In the genomic region with DNA sequence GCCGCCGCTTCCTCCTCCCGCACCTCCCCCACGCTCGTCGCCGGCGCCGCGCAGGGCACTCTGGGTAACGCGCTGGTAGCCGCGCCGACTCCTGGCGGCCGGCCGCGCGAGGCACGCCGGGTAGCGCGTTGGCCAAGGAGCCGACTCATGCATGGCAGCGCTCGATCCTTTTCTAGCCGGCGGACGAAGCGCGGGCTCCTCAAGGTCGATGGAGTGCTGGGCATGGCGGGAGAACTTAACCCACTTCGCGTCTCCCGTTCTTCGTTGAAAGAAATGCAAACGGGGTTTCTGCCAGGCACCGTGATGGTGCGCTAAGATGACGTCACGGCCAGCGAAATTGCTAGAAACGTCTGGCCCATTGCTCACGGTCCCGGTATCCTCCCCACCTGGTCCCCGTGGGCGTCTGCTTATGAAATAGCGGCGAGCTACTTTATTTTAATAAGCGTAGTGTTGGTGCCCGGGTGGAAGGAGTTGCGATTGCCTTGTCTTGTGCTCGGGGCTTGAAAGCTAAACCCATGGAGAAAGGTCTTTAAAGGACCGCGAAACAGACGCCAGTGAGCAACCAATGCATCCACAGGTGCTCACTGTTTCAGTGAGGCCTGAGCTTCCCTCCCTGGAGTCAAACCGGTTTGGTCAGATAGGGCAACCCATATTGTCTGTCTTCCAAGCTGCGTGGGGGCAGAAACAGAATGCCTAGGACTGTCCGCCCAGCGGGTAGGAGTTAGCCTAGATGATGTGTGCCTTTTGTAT, we compare ENCODE assay signal across 7 mouse cellular contexts. TPM values are rescaled to one million over a fixed set of nuclear protein-coding genes. Genes with fewer than 3 reads are reported as not detected.
A peak's percentile ranks its signal among the peaks of the same experiment; 100 is the strongest.
DNase-seq lines count a peak whose midpoint lies in the region; ATAC-seq lines count a peak whose summit lies in the region.

Gene Ubqln1, minus strand, starts transcription at position 62 of the 750 bp plus-strand sequence.

- no peaks in the 10 kb centered on the region for H3K9me3 ChIP-seq in intestine, embryonic 15.5 days
- H3K9me3 ChIP-seq in midbrain, embryonic 10.5 days (replicated peaks) = no peaks in the 10 kb centered on the region

- WGBS in intestine, embryonic 15.5 days = 2% methylated on average over 60 of the region's 62 CpGs
- 3% methylated on average over 62 of the region's 62 CpGs for whole genome bisulfite sequencing in midbrain, embryonic 10.5 days

- ATAC-seq in intestine, embryonic 15.5 days = peak; percentile 93

- H3K36me3 ChIP-seq in intestine, embryonic 15.5 days = no peaks in the 10 kb centered on the region
- peaks cover 3% of the 10 kb centered on the region; the same call in 1 of the 2 replicates for H3K36me3 ChIP-seq in midbrain, embryonic 10.5 days

- H3K27ac ChIP-seq in intestine, embryonic 15.5 days = peak within 1 kb of the TSS; percentile 93
- peak within 1 kb of the TSS; percentile 97 for H3K27ac ChIP-seq in midbrain, embryonic 10.5 days (replicated peaks)

- H3K4me1 ChIP-seq in intestine, embryonic 15.5 days (replicated peaks) = peaks cover 21% of the 10 kb centered on the region
- peaks cover 40% of the 10 kb centered on the region for H3K4me1 ChIP-seq in midbrain, embryonic 10.5 days

- H3K4me2 ChIP-seq in intestine, embryonic 15.5 days (replicated peaks) = peak within 1 kb of the TSS; percentile 73

- H3K27me3 ChIP-seq in intestine, embryonic 15.5 days (replicated peaks) = no peaks in the 10 kb centered on the region
- H3K27me3 ChIP-seq in midbrain, embryonic 10.5 days (ENCODE audit: low read depth, poor library complexity, severe bottlenecking) = peaks cover 6% of the 10 kb centered on the region; the same call in 1 of the 2 replicates

- peak within 1 kb of the TSS; percentile 100 for H3K4me3 ChIP-seq in intestine, embryonic 15.5 days (replicated peaks)
- peak within 1 kb of the TSS; percentile 99 for H3K4me3 ChIP-seq in midbrain, embryonic 10.5 days

- H3K9ac ChIP-seq in intestine, embryonic 15.5 days = peak within 1 kb of the TSS; percentile 98

- DNase-seq in adrenal gland, adult 2 months = peak; percentile 94
- peak; percentile 75 for DNase-seq in embryo, embryonic 11.5 days (ENCODE audit: low read depth, low spot score)
- DNase-seq in gastrocnemius, postnatal 36 days = peak; percentile 78 to 86
- peak; percentile 93 to 95 for DNase-seq in left cerebral cortex, postnatal 25 days (ENCODE audit: low spot score in 2 of 2)
- DNase-seq in midbrain, embryonic 10.5 days (ENCODE audit: low spot score) = peak; percentile 89
- peak; percentile 87 for DNase-seq in right cerebral cortex, postnatal 4 days

- intact Hi-C loops in gastrocnemius, postnatal 36 days (cut with DNase I) = loop anchor here (2.0 kb wide), 1 partner anchor 29 kb away; no protein-coding TSS in a partner anchor
- intact Hi-C loops in left cerebral cortex, postnatal 25 days (cut with DNase I) = no loop called here

RNA-seq across cellular contexts. Expression of gene Ubqln1, which starts in this region (rescaled TPM):
- total RNA-seq in adrenal gland, adult 2 months (2021) = 100 to 1,000 TPM; 112 to 159 TPM
- polyA plus RNA-seq in adrenal gland, adult 2 months (2012; rRNA removed) = 164 and 166 TPM in 2 replicates
- 10 to 100 TPM; 42.1 to 44.9 TPM for total RNA-seq in gastrocnemius, postnatal 36 days (2021)
- polyA plus RNA-seq in intestine, embryonic 15.5 days (2015; fragmentation: Nextera tagmentation; extraction: Ambion mirVana) = 102 and 107 TPM in 2 replicates
- 100 to 1,000 TPM; 141 TPM for total RNA-seq in left cerebral cortex, postnatal 25 days (2021)
- polyA plus RNA-seq in midbrain, embryonic 10.5 days (2016; fragmentation: Nextera tagmentation; extraction: Ambion mirVana) = 128 and 134 TPM in 2 replicates

Comparison
In these comparisons a context has a peak if more than half of its experiments do, and no peak if none do; other contexts are left out.
1. Peak in every context shown above with its lines: DNase-seq, ATAC-seq, H3K4me3 ChIP-seq and H3K27ac ChIP-seq.